Mouse (Mus musculus) liver, embryonic 11.5 days (tissue): ENCODE measurements around the gene Mbd6. TPM values are rescaled to one million over a fixed set of nuclear protein-coding genes. Genes with fewer than 3 reads are reported as not detected.

Experiments
- ATAC-seq: fragments of 200-750 bp; cut with Nextera tagmentation; replicated peaks from 2 replicates; pipeline ENCODE4 v1.8.0; 2017; ENCODE audit warnings: moderate number of reproducible peaks, mild to moderate bottlenecking, moderate TSS enrichment, moderate library complexity; ENCODE audit not compliant: low FRiP score
- DNase-seq: peaks from one replicate; pipeline ENCODE4 v3.0.0-alpha.2; 2017; ENCODE audit warnings: low spot score
- H3K27ac ChIP-seq: fragments of 300-500 bp; sonication (generic); 2 replicates; pipeline ENCODE4 v1.5.1; 2014; ENCODE audit warnings: mild to moderate bottlenecking, low read depth, low read length, control low read depth
- H3K27me3 ChIP-seq: fragments of 300-500 bp; sonication (generic); replicated peaks from 2 replicates; pipeline ENCODE4 v1.6.1; 2014; ENCODE audit warnings: low read length, mixed read lengths; ENCODE audit not compliant: control insufficient read depth, insufficient read depth
- H3K36me3 ChIP-seq: fragments of 300-500 bp; sonication (generic); 2 replicates; pipeline ENCODE4 v1.6.1; 2014; ENCODE audit warnings: mild to moderate bottlenecking, low read length, moderate library complexity, mixed read lengths; ENCODE audit not compliant: control insufficient read depth, insufficient read depth
- H3K4me1 ChIP-seq: fragments of 300-500 bp; sonication (generic); replicated peaks from 2 replicates; pipeline ENCODE4 v1.6.1; 2014; ENCODE audit warnings: low read length, mixed read lengths; ENCODE audit not compliant: control insufficient read depth, insufficient read depth
- H3K4me2 ChIP-seq: fragments of 300-500 bp; sonication (generic); 2 replicates; pipeline ENCODE4 v1.6.1; 2014; ENCODE audit warnings: mild to moderate bottlenecking, control low read depth, moderate library complexity
- H3K4me3 ChIP-seq: fragments of 300-500 bp; sonication (generic); 2 replicates; pipeline ENCODE4 v1.5.1; 2014; ENCODE audit warnings: low read depth, low read length, control low read depth
- H3K9ac ChIP-seq: fragments of 300-500 bp; sonication (generic); 2 replicates; pipeline ENCODE4 v1.6.1; 2014; ENCODE audit warnings: low read depth, low read length, control low read depth
- H3K9me3 ChIP-seq: fragments of 300-500 bp; sonication (generic); 2 replicates; pipeline ENCODE4 v1.6.1; 2016; ENCODE audit warnings: low read length, inconsistent platforms, mixed read lengths; ENCODE audit not compliant: control insufficient read depth
- WGBS: fragments of 180-500 bp; shearing (Covaris S2); extraction: QIAGEN DNeasy Blood & Tissue Kit; methylation state at CpG from one replicate; pipeline ENCODE4 v1.1.7; 2014; 5-methylcytosine and 5-hydroxymethylcytosine counted together
- polyA plus RNA-seq: library from polyadenylated mRNA; unstranded; fragments of >200 nt; fragmentation: Nextera tagmentation; extraction: Ambion mirVana; gene quantifications from 2 replicates; pipeline ENCODE4 v1.2.1, GENCODE M21; 2014

Gene Mbd6
- polyA plus RNA-seq, 1 experiment from 2014 or later = 19.0 TPM

GRCm38 (mm10) chr10:127287936-127288293 lies 903 bp downstream of the Mbd6 start:
- DNase-seq (no peak), ATAC-seq (no peak)
- WGBS = 0% methylated on average over 3 of the region's 3 CpGs
- no peaks in the 10 kb centered on the region for H3K27me3 ChIP-seq
- H3K36me3 ChIP-seq = peaks cover 39% of the 10 kb centered on the region
- peak overlapping the region; percentile 98 for H3K4me2 ChIP-seq
- no peaks in the 10 kb centered on the region for H3K9me3 ChIP-seq
- H3K9ac ChIP-seq = peak overlapping the region; percentile 90
- H3K4me3 ChIP-seq = peak overlapping the region; percentile 86
- peak overlapping the region; percentile 99 for H3K27ac ChIP-seq
- H3K4me1 ChIP-seq = peaks cover 45% of the 10 kb centered on the region

GRCm38 (mm10) chr10:127287271-127287935 lies 1.4 kb downstream of the Mbd6 start:
- peak overlapping the region; percentile 90 for H3K9ac ChIP-seq
- peak overlapping the region; percentile 99 for H3K27ac ChIP-seq
- WGBS = 74% methylated on average over 15 of the region's 15 CpGs
- H3K4me3 ChIP-seq = peak overlapping the region; percentile 86
- no peak for DNase-seq
- H3K27me3 ChIP-seq = no peaks in the 10 kb centered on the region
- no peak for ATAC-seq
- H3K36me3 ChIP-seq = peaks cover 42% of the 10 kb centered on the region
- H3K4me2 ChIP-seq = peak overlapping the region; percentile 98
- H3K4me1 ChIP-seq = peaks cover 41% of the 10 kb centered on the region
- H3K9me3 ChIP-seq = no peaks in the 10 kb centered on the region

- WGBS = 61% methylated on average over 7 of the region's 7 CpGs
- H3K36me3 ChIP-seq = peaks cover 49% of the 10 kb centered on the region
- DNase-seq = no peak
- H3K9ac ChIP-seq = peak overlapping the region; percentile 90
- H3K4me2 ChIP-seq = peak overlapping the region; percentile 98
- ATAC-seq = no peak
- peak overlapping the region; percentile 86 for H3K4me3 ChIP-seq
- no peaks in the 10 kb centered on the region for H3K9me3 ChIP-seq
- no peak overlapping the region; the same call in 1 of the 2 replicates for H3K27ac ChIP-seq
- H3K4me1 ChIP-seq = peaks cover 35% of the 10 kb centered on the region
- H3K27me3 ChIP-seq = no peaks in the 10 kb centered on the region
Measured at GRCm38 (mm10) chr10:127286730-127287129, 2.1 kb downstream of the Mbd6 start.

GRCm38 (mm10) chr10:127286194-127286593 lies 2.6 kb downstream of the Mbd6 start:
- WGBS = 80% methylated on average over 7 of the region's 7 CpGs
- ATAC-seq = no peak
- peak overlapping the region; percentile 98; the same call in 1 of the 2 replicates for H3K4me2 ChIP-seq
- no peaks in the 10 kb centered on the region for H3K27me3 ChIP-seq
- H3K9ac ChIP-seq = peak overlapping the region; percentile 90; the same call in 1 of the 2 replicates
- H3K9me3 ChIP-seq = no peaks in the 10 kb centered on the region
- no peak overlapping the region for H3K27ac ChIP-seq
- H3K4me3 ChIP-seq = peak overlapping the region; percentile 15
- peaks cover 33% of the 10 kb centered on the region for H3K4me1 ChIP-seq
- no peak for DNase-seq
- H3K36me3 ChIP-seq = peaks cover 51% of the 10 kb centered on the region

GRCm38 (mm10) chr10:127285644-127286043 lies 3.2 kb downstream of the Mbd6 start:
- Histone ChIP-seq H3K4me3 (no peak overlapping the region), H3K9ac (no peak overlapping the region), H3K9me3 (no peaks in the 10 kb centered on the region), H3K4me2 (no peak overlapping the region), H3K4me1 (peaks cover 33% of the 10 kb centered on the region), H3K27ac (no peak overlapping the region), H3K36me3 (peaks cover 55% of the 10 kb centered on the region), H3K27me3 (no peaks in the 10 kb centered on the region)
- DNase-seq (no peak), ATAC-seq (no peak)
- 86% methylated on average over 13 of the region's 13 CpGs for WGBS

- Histone ChIP-seq H3K4me3 (no peak overlapping the region), H3K9ac (no peak overlapping the region), H3K9me3 (no peaks in the 10 kb centered on the region), H3K27me3 (no peaks in the 10 kb centered on the region), H3K4me1 (peaks cover 31% of the 10 kb centered on the region), H3K27ac (no peak overlapping the region), H3K4me2 (no peak overlapping the region), H3K36me3 (peaks cover 58% of the 10 kb centered on the region)
- WGBS = 82% methylated on average over 11 of the region's 11 CpGs
- ATAC-seq (no peak), DNase-seq (no peak)
Measured at GRCm38 (mm10) chr10:127284724-127285500, 3.9 kb downstream of the Mbd6 start.

GRCm38 (mm10) chr10:127284105-127284622 lies 4.7 kb downstream of the Mbd6 start:
- 95% methylated on average over 7 of the region's 7 CpGs for WGBS
- DNase-seq (no peak), ATAC-seq (no peak)
- H3K4me2 ChIP-seq = no peak overlapping the region
- H3K36me3 ChIP-seq = peaks cover 64% of the 10 kb centered on the region
- H3K4me1 ChIP-seq = peaks cover 24% of the 10 kb centered on the region
- H3K4me3 ChIP-seq = 0 out of 2 replicates have a peak overlapping the region, but pooled peaks have one; percentile 8
- no peak overlapping the region for H3K27ac ChIP-seq
- no peak overlapping the region for H3K9ac ChIP-seq
- no peaks in the 10 kb centered on the region for H3K27me3 ChIP-seq
- no peaks in the 10 kb centered on the region for H3K9me3 ChIP-seq

GRCm38 (mm10) chr10:127282620-127283215 lies 6.1 kb downstream of the Mbd6 start:
- H3K4me3 ChIP-seq = no peak overlapping the region
- WGBS = 83% methylated on average over 13 of the region's 13 CpGs
- no peak overlapping the region for H3K9ac ChIP-seq
- H3K27ac ChIP-seq = 0 out of 2 replicates have a peak overlapping the region, but pooled peaks have one; percentile 8
- H3K4me1 ChIP-seq = peaks cover 21% of the 10 kb centered on the region
- peaks cover 72% of the 10 kb centered on the region for H3K36me3 ChIP-seq
- no peak for ATAC-seq
- no peaks in the 10 kb centered on the region for H3K27me3 ChIP-seq
- H3K9me3 ChIP-seq = no peaks in the 10 kb centered on the region
- no peak for DNase-seq
- no peak overlapping the region for H3K4me2 ChIP-seq
